Mouse (Mus musculus): ENCODE data around the gene Fam57b.

The Fam57b gene

GRCm38 (mm10) chr7:126832036-126832598, 34.6 kb downstream of the Fam57b start:
- peak; percentile 86 to 89 for DNase-seq

DNA sequence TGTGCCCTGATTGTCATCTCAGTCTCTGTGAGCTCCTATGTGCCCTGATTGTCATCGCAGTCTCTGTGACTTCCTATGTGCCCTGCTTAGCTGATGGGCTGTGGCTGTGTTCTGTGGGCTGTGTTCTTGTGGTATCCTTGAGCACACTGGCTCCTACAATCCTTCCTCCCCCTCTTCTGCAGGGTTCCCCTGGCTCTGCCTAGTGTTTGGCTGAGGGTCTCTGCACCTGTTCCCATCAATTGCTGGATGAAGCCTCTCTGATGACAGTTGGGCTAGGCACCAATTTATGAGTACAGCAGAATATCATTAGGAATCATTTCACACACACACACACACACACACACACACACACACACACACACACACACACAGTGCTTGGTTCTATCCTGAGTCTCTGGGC, 35.8 kb downstream of the Fam57b start:
- no peak for DNase-seq

DNA sequence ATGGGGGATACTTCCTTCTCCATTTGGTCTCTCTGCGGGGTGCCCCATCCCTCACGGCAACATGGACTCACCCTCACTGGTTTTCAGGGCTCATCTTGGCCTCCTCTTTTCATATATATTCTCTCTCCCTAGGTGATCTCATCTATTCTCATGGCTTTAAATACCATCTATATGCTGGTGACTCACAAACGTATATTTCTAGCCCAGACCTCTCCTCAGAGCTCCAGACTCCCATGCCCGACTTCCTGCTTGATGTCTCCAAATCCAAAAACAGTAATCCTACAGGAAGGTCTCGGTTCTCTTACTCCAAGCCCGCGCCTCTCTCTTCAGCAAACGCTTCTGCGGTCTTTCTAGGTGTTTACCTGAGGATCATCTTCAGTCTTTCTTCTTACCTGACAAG, 45.8 kb downstream of the Fam57b start:
- no peak for DNase-seq

GRCm38 (mm10) chr7:126845516-126845915, 48.0 kb downstream of the Fam57b start:
- no peak for DNase-seq

- no peak for DNase-seq
Measured at GRCm38 (mm10) chr7:126847116-126847420, 49.6 kb downstream of the Fam57b start, which contains the start of gene Doc2a. Doc2a (plus strand) TSS chr7:126847416.

- DNase-seq: no peak
Measured at GRCm38 (mm10) chr7:126847421-126848398, 50.2 kb downstream of the Fam57b start.

- no peak for DNase-seq
Measured at GRCm38 (mm10) chr7:126848794-126849193, 51.3 kb downstream of the Fam57b start.

- DNase-seq: no peak
Measured at GRCm38 (mm10) chr7:126850161-126850560, 52.7 kb downstream of the Fam57b start.

DNA sequence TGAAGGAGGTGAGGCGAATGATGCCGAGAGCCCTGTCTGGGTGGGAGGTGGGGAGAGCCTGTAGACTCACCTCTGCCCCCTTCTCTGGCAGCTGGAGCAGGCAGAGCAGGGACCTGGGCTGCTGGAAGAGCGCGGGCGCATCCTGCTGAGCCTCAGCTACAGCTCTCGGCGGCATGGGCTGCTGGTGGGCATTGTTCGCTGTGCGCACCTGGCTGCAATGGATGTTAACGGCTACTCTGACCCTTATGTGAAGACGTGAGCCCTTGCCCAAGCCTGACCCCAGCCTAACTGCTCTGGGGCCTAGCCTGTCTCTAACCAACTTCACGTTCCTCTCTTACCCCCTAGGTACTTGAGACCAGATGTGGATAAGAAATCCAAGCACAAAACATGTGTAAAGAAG, 53.7 kb downstream of the Fam57b start:
- DNase-seq: no peak

GRCm38 (mm10) chr7:126853454-126853853, 56.0 kb downstream of the Fam57b start:
- DNase-seq: no peak

GRCm38 (mm10) chr7:126855641-126856040, 58.2 kb downstream of the Fam57b start:
- peak; percentile 37 to 39 for DNase-seq

GRCm38 (mm10) chr7:126856741-126857420, 59.4 kb downstream of the Fam57b start:
- no peak for DNase-seq

- DNase-seq: no peak
Measured at GRCm38 (mm10) chr7:126860987-126861386, 63.5 kb downstream of the Fam57b start.

- DNase-seq: peak; percentile 96
Measured at GRCm38 (mm10) chr7:126861429-126862130, 64.1 kb downstream of the Fam57b start, which contains the start of gene Hirip3. Hirip3 (plus strand) TSS chr7:126861972.

DNA sequence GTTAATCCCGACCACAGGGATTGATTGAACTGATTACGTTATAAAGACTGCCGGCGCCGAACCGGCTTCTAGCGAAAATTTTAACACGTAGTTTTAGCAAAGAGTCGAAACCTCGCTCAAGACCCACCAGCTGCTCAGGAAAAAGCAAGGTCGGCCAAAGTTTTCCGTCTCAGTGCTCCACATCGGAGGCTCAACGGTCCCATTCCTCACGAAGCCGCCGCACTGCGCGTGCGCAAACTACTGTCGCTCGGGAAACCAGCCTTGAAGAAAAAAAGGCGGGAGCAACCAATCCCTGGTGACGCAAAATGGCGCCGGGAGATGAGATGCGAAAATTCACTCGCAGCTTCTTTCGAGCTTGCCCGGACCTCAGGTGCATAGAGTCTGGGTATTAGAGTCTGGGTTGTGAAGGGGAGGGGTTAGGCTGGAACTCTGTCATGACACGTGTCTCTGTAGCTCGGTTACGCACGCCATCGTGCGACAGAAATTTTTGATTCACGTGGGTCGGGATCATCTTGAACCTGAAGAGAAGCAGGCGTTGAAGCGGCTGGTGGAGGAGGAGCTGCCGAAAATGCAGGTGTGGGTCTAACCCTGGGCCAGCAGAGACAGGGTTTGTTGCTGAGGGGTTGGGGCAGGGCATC, 64.8 kb downstream of the Fam57b start, which contains the start of gene Ino80e:
TSS of gene Ino80e (minus strand) at position 231 of the 638 bp plus-strand sequence.
- DNase-seq: peak; percentile 94 to 97

GRCm38 (mm10) chr7:126863791-126864190, 66.3 kb downstream of the Fam57b start:
- no peak for DNase-seq

DNA sequence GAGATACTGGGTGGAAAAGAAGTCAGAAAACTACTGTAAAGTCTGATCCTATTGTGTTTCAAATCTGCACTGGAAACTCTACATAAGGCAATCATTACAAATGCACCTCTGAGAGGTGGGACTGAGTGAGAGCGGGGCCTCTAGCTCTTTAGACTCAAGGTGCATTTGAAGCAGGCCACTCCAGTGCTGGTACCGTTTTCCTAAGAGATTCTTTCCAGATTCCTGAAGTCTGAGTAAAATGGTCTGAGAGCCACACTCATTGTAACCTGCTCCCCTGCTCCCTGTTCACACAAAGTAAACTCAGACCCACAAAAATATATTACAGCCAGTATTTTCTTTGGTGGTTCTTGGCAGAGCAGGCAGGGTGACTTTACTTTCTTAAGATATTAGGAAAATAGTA, 70.1 kb downstream of the Fam57b start:
- no peak for DNase-seq

- DNase-seq: no peak
Measured at GRCm38 (mm10) chr7:126868003-126868402, 70.5 kb downstream of the Fam57b start.

DNA sequence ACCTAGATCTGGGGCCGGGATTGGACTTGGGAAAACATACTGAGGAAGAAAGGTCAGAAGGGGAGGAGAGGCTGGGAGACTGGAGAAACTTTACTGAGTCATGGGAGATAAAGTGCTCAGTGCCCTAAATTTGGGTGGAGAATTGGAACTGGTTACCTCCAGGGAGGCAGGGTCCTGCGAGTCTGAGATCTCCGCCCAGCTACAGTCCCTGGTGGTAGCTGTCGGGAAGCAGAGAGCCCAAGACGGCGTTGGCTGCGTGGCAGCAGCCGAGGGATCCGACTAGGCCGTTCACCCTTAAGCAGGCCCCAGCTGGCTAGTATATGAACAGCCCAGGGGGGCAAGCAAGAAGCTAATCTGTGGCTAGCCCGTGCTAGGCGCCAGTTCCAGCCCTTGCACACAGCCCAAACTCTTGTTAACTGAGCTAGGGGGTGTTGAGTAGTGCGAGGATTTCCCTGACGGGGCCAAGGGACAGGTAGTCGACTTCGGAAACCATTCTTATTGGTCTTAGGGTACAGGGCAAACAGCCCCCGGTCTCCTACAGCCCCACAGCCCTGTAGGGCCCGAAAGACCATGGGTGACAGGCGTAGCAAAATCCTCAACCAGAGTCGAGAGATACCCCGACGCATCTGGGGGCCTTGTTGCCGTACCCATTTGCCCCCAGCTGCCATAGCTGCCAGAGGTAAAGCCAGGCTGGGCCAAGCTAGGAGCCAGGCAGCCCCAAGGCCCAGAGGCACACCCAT, 72.5 kb downstream of the Fam57b start:
- DNase-seq: no peak

GRCm38 (mm10) chr7:126870520-126870891, 73.0 kb downstream of the Fam57b start:
- DNase-seq: no peak

DNA sequence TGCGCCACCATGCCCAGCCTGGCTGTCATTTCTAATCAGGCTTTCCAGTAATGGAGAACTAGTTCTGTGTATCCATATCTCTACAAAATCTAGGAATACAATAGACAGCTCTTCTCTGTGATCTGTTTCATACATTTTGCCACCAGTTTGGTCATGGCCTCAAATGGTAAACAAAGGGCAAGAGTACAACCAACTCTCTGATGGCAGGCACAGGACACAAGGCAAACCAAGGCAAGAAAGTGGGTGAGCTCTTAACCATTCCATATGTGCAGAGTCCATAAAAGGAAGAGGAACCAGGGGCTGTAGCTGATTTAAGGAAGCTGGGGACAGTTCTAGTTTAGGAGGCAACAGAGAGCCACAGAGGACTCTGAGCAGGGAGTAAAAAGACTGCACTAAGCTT, 79.8 kb downstream of the Fam57b start:
- no peak for DNase-seq
